Mouse (Mus musculus): ENCODE data around the gene Fam78a. TPM values are rescaled to one million over a fixed set of nuclear protein-coding genes. Genes with fewer than 3 reads are reported as not detected.

Fam78a gene
- polyA plus RNA-seq, 1 experiment from 2014 or later, result 3.8 TPM

GRCm38 (mm10) chr2:32078522-32078921, 6.1 kb downstream of the Fam78a start:
- Histone ChIP-seq H3K36me3 (replicated peaks; ENCODE audit: insufficient read depth, low read length) (no peaks in the 10 kb centered on the region; the same call in 1 of the 2 replicates), H3K4me2 (ENCODE audit: low read depth, low read length) (peak overlapping the region; percentile 100), H3K9ac (replicated peaks) (no peak overlapping the region), H3K27ac (ENCODE audit: low read depth) (peak overlapping the region; percentile 70), H3K27me3 (ENCODE audit: insufficient read depth, low read length) (peaks cover 6% of the 10 kb centered on the region; the same call in 1 of the 2 replicates), H3K4me1 (ENCODE audit: insufficient read depth) (peaks cover 40% of the 10 kb centered on the region), H3K9me3 (ENCODE audit: low read length) (no peaks in the 10 kb centered on the region), H3K4me3 (ENCODE audit: low read depth, low read length) (peak overlapping the region; percentile 10; the same call in 1 of the 2 replicates)
- WGBS (ENCODE audit: insufficient replicate concordance), result 33% methylated on average over 8 of the region's 8 CpGs
- TF ChIP-seq CTCF (IDR thresholded peaks at IDR 0.05; ENCODE audit: low read depth) (no peak; the same call in 1 of the 2 replicates), EP300 (IDR thresholded peaks at IDR 0.05; ENCODE audit: low read depth) (no peak)
- peak; percentile 56 for DNase-seq
- peak; percentile 15; the same call in 1 of the 2 replicates for ATAC-seq

- no peaks in the 10 kb centered on the region for H3K9me3 ChIP-seq (ENCODE audit: low read length)
- peaks cover 4% of the 10 kb centered on the region; the same call in 1 of the 2 replicates for H3K27me3 ChIP-seq (ENCODE audit: insufficient read depth, low read length)
- TF ChIP-seq CTCF (IDR thresholded peaks at IDR 0.05; ENCODE audit: low read depth) (no peak), EP300 (IDR thresholded peaks at IDR 0.05; ENCODE audit: low read depth) (no peak)
- peaks cover 32% of the 10 kb centered on the region for H3K4me1 ChIP-seq (ENCODE audit: insufficient read depth)
- no peak overlapping the region for H3K9ac ChIP-seq (replicated peaks)
- ATAC-seq (no peak), DNase-seq (no peak)
- H3K27ac ChIP-seq (ENCODE audit: low read depth), result peak overlapping the region; percentile 70
- H3K4me3 ChIP-seq (ENCODE audit: low read depth, low read length), result no peak overlapping the region
- no peaks in the 10 kb centered on the region; the same call in 1 of the 2 replicates for H3K36me3 ChIP-seq (replicated peaks; ENCODE audit: insufficient read depth, low read length)
- H3K4me2 ChIP-seq (ENCODE audit: low read depth, low read length), result peak overlapping the region; percentile 100; the same call in 1 of the 2 replicates
- WGBS (ENCODE audit: insufficient replicate concordance), result 76% methylated on average over 10 of the region's 10 CpGs
These were observed 6.9 kb downstream of the Fam78a start for GRCm38 (mm10) chr2:32077744-32078143.

GRCm38 (mm10) chr2:32075368-32075767, 9.3 kb downstream of the Fam78a start:
- no peak for TF ChIP-seq EP300 (IDR thresholded peaks at IDR 0.05; ENCODE audit: low read depth)
- no peak for TF ChIP-seq CTCF (IDR thresholded peaks at IDR 0.05; ENCODE audit: low read depth)
- 68% methylated on average over 7 of the region's 7 CpGs for WGBS (ENCODE audit: insufficient replicate concordance)
- Histone ChIP-seq H3K4me3 (ENCODE audit: low read depth, low read length) (no peak overlapping the region), H3K4me1 (ENCODE audit: insufficient read depth) (peaks cover 22% of the 10 kb centered on the region), H3K27ac (ENCODE audit: low read depth) (no peak overlapping the region), H3K27me3 (ENCODE audit: insufficient read depth, low read length) (no peaks in the 10 kb centered on the region), H3K9ac (replicated peaks) (no peak overlapping the region), H3K9me3 (ENCODE audit: low read length) (no peaks in the 10 kb centered on the region), H3K36me3 (replicated peaks; ENCODE audit: insufficient read depth, low read length) (no peaks in the 10 kb centered on the region; the same call in 1 of the 2 replicates), H3K4me2 (ENCODE audit: low read depth, low read length) (no peak overlapping the region)
- DNase-seq (no peak), ATAC-seq (no peak)

- TF ChIP-seq EP300 (IDR thresholded peaks at IDR 0.05; ENCODE audit: low read depth) (no peak), CTCF (IDR thresholded peaks at IDR 0.05; ENCODE audit: low read depth) (no peak)
- H3K36me3 ChIP-seq (replicated peaks; ENCODE audit: insufficient read depth, low read length), result peaks cover 2% of the 10 kb centered on the region; the same call in 1 of the 2 replicates
- 52% methylated on average over 8 of the region's 8 CpGs for WGBS (ENCODE audit: insufficient replicate concordance)
- no peaks in the 10 kb centered on the region for H3K9me3 ChIP-seq (ENCODE audit: low read length)
- no peak overlapping the region for H3K4me3 ChIP-seq (ENCODE audit: low read depth, low read length)
- no peak overlapping the region for H3K9ac ChIP-seq (replicated peaks)
- peak; percentile 64 for DNase-seq
- H3K4me2 ChIP-seq (ENCODE audit: low read depth, low read length), result no peak overlapping the region
- H3K27ac ChIP-seq (ENCODE audit: low read depth), result no peak overlapping the region
- peaks cover 14% of the 10 kb centered on the region for H3K4me1 ChIP-seq (ENCODE audit: insufficient read depth)
- no peaks in the 10 kb centered on the region for H3K27me3 ChIP-seq (ENCODE audit: insufficient read depth, low read length)
- peak; percentile 87 for ATAC-seq
These were observed 10.3 kb downstream of the Fam78a start for GRCm38 (mm10) chr2:32074404-32074803.

- Histone ChIP-seq H3K9ac (replicated peaks) (no peak overlapping the region), H3K4me1 (ENCODE audit: insufficient read depth) (peaks cover 2% of the 10 kb centered on the region; the same call in 1 of the 2 replicates), H3K9me3 (ENCODE audit: low read length) (no peaks in the 10 kb centered on the region), H3K4me3 (ENCODE audit: low read depth, low read length) (no peak overlapping the region), H3K27me3 (ENCODE audit: insufficient read depth, low read length) (no peaks in the 10 kb centered on the region), H3K4me2 (ENCODE audit: low read depth, low read length) (no peak overlapping the region), H3K36me3 (replicated peaks; ENCODE audit: insufficient read depth, low read length) (peaks cover 12% of the 10 kb centered on the region), H3K27ac (ENCODE audit: low read depth) (no peak overlapping the region)
- TF ChIP-seq EP300 (IDR thresholded peaks at IDR 0.05; ENCODE audit: low read depth) (no peak), CTCF (IDR thresholded peaks at IDR 0.05; ENCODE audit: low read depth) (no peak)
- no peak for ATAC-seq
- DNase-seq, result no peak
- 89% methylated on average over 10 of the region's 10 CpGs for WGBS (ENCODE audit: insufficient replicate concordance)
These were observed 13.9 kb downstream of the Fam78a start for GRCm38 (mm10) chr2:32070747-32071146.

- H3K4me3 ChIP-seq (ENCODE audit: low read depth, low read length), result no peak overlapping the region
- no peaks in the 10 kb centered on the region for H3K27me3 ChIP-seq (ENCODE audit: insufficient read depth, low read length)
- WGBS (ENCODE audit: insufficient replicate concordance), result 78% methylated on average over 29 of the region's 31 CpGs
- peaks cover 12% of the 10 kb centered on the region for H3K36me3 ChIP-seq (replicated peaks; ENCODE audit: insufficient read depth, low read length)
- no peak overlapping the region for H3K27ac ChIP-seq (ENCODE audit: low read depth)
- TF ChIP-seq CTCF (IDR thresholded peaks at IDR 0.05; ENCODE audit: low read depth), result no peak
- no peak for TF ChIP-seq EP300 (IDR thresholded peaks at IDR 0.05; ENCODE audit: low read depth)
- no peaks in the 10 kb centered on the region for H3K9me3 ChIP-seq (ENCODE audit: low read length)
- no peak overlapping the region for H3K9ac ChIP-seq (replicated peaks)
- ATAC-seq, result no peak
- DNase-seq, result no peak
- peaks cover 2% of the 10 kb centered on the region; the same call in 1 of the 2 replicates for H3K4me1 ChIP-seq (ENCODE audit: insufficient read depth)
- H3K4me2 ChIP-seq (ENCODE audit: low read depth, low read length), result no peak overlapping the region
These were observed 15.6 kb downstream of the Fam78a start for GRCm38 (mm10) chr2:32068811-32069607.

Data from liver, postnatal 0 days (tissue).